Mouse (Mus musculus) midbrain, embryonic 12.5 days (tissue): ENCODE measurements around the gene Elf1. TPM values are rescaled to one million over a fixed set of nuclear protein-coding genes. Genes with fewer than 3 reads are reported as not detected.
"Not testable (repeated sequence)": the region's sequence is repeated elsewhere in the genome, so short reads cannot be mapped to it uniquely, and the experiment has no call there.

Experiments used
- ATAC-seq: fragments of 200-750 bp; cut with Nextera tagmentation; 2 replicates; pipeline ENCODE4 v1.8.0; 2017; ENCODE audit warnings: low read depth, moderate TSS enrichment, moderate library complexity; ENCODE audit not compliant: low FRiP score
- H3K27ac ChIP-seq: fragments of 300-500 bp; sonication (generic); replicated peaks from 2 replicates; pipeline ENCODE4 v1.5.1; 2016; ENCODE audit warnings: mild to moderate bottlenecking
- H3K27me3 ChIP-seq: fragments of 300-500 bp; sonication (generic); 2 replicates; pipeline ENCODE4 v1.6.1; 2016; ENCODE audit warnings: mild to moderate bottlenecking
- H3K36me3 ChIP-seq: fragments of 300-500 bp; sonication (generic); 2 replicates; pipeline ENCODE4 v1.6.1; 2016
- H3K4me1 ChIP-seq: fragments of 300-500 bp; sonication (generic); 2 replicates; pipeline ENCODE4 v1.6.1; 2016
- H3K4me2 ChIP-seq: fragments of 300-500 bp; sonication (generic); replicated peaks from 2 replicates; pipeline ENCODE4 v1.6.1; 2016; ENCODE audit warnings: mild to moderate bottlenecking, moderate library complexity
- H3K4me3 ChIP-seq: fragments of 300-500 bp; sonication (generic); 2 replicates; pipeline ENCODE4 v1.5.1; 2016; ENCODE audit warnings: mild to moderate bottlenecking
- H3K9ac ChIP-seq: fragments of 300-500 bp; sonication (generic); replicated peaks from 2 replicates; pipeline ENCODE4 v1.6.1; 2016; ENCODE audit warnings: mild to moderate bottlenecking, moderate library complexity
- H3K9me3 ChIP-seq: fragments of 300-500 bp; sonication (generic); 2 replicates; pipeline ENCODE4 v1.6.1; 2016; ENCODE audit warnings: mild to moderate bottlenecking
- WGBS: fragments of 180-500 bp; shearing (Covaris S2); methylation state at CpG from one replicate; pipeline ENCODE4 v1.1.7; 2016; 5-methylcytosine and 5-hydroxymethylcytosine counted together
- polyA plus RNA-seq: library from polyadenylated mRNA; unstranded; fragments of >200 nt; fragmentation: Nextera tagmentation; extraction: Ambion mirVana; gene quantifications from 2 replicates; pipeline ENCODE4 v1.2.1, GENCODE M21; 2016

The Elf1 gene
- polyA plus RNA-seq = 7.1 and 7.4 TPM in 2 replicates

DNA sequence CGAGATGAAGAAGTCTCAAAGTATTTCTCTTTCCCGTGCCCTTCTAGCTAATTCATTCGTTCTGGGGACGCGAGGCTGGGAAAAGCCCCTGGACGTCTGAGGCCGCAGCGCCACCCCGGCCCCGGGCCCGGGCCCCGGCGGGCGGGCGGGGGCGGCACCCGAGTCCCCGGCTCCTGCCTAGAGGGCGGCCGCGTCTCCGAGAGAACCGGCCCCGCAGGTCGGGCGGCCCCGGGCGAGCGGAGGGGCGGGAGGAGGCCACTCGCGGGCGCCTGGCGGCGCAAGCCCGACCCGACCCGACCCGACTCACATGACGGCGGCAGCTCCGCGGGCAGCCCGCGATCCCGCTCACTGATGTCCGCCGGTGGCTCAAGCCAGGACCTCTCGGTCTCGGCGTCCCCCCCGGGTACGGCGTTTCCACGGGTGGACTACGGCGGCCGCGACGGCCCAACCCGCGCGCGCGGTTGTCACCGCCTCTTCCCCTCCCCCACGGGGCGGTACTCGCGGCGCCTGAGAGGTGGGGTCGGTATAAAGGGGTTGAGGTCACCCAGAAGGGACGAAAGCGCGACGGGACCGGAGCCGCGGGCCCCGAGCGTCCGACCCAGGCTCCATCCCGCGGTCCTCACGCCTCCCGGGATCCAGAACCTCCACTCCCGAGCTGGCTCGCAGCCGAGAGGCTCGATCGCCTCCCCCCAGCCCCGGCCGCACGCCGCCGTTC lies at the start of gene Elf1:
TSS of gene Elf1 (plus strand) at position 571 of the 715 bp plus-strand sequence.
- H3K27ac ChIP-seq = peak within 1 kb of the TSS; percentile 100
- H3K9me3 ChIP-seq = no peaks in the 10 kb centered on the region
- H3K4me1 ChIP-seq = peaks cover 26% of the 10 kb centered on the region
- H3K9ac ChIP-seq = peak within 1 kb of the TSS; percentile 97
- WGBS = under 1% methylated on average over 92 of the region's 96 CpGs
- H3K4me3 ChIP-seq = peak within 1 kb of the TSS; percentile 93
- H3K27me3 ChIP-seq = peaks cover 6% of the 10 kb centered on the region
- H3K36me3 ChIP-seq = peaks cover 23% of the 10 kb centered on the region
- ATAC-seq = peak; percentile 87
- peak within 1 kb of the TSS; percentile 67 for H3K4me2 ChIP-seq

DNA sequence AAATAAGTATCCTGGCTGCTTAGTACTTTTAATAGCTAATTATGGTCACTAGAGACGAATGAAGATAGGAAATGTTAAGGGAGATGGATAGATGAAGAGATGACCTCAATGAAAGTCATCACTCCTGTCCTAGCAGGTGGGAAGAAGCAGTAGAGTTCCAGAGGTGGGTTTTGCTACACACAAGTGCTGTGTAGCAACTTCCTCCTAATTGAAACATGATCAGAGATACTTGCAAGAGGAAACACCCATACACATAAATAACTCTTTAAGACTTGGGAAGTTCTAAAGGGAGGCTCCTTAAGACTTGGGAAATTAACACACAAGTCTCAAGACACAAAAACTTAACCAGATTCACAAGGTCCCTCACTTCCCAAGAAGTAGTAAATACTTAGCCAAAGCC lies 46.9 kb upstream of the Elf1 start:
- Histone ChIP-seq H3K36me3 (no peaks in the 10 kb centered on the region), H3K27ac (no peak overlapping the region), H3K9ac (no peak overlapping the region), H3K4me2 (no peak overlapping the region), H3K4me1 (no peaks in the 10 kb centered on the region), H3K27me3 (no peaks in the 10 kb centered on the region), H3K4me3 (no peak overlapping the region), H3K9me3 (no peaks in the 10 kb centered on the region)
- ATAC-seq = no peak
- 84% methylated on average over 1 of the region's 1 CpGs for WGBS

DNA sequence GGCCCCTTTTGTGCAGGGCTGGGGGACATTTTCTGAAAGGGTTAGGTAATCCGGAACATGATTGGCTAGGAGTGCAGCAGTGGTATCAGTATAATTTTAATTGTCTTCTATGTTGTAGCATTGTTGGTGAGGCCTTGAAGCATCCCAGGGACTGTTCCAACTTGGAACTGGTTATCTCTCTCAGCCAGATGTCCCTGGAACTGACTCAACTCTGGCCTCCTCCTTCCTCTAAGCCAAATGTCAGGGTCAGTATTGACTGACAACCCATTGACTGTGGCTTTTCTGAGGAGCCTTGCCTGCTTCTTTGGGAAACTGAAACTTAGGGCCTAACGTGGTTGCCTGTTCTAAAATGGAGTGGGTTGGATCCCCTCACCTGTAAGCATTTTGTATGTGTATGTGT lies 40.3 kb upstream of the Elf1 start:
- Histone ChIP-seq H3K4me3 (no peak overlapping the region), H3K9me3 (no peaks in the 10 kb centered on the region), H3K36me3 (no peaks in the 10 kb centered on the region), H3K27ac (no peak overlapping the region), H3K9ac (no peak overlapping the region), H3K4me2 (no peak overlapping the region), H3K4me1 (peaks cover 15% of the 10 kb centered on the region), H3K27me3 (peaks cover 3% of the 10 kb centered on the region; the same call in 1 of the 2 replicates)
- no peak for ATAC-seq
- WGBS = 85% methylated on average over 2 of the region's 2 CpGs

DNA sequence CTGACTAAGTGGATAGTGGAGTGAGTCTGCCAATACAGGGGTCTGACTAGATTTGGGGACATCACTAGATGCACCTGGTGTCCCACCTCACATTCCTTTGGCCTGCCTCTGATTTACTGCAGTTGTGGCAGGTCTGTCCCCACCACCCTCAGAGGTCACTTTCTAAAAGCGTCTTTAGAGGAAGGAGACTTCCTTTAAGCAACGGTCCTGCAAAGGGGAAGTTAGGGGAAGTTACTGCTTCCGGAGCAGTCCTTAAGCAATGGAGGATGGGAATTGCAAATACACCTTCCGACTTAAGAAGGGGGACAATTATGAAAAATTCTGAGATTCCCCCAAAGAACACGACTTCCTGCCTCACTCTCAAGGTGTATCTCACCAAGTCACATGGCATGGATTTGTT lies 39.6 kb upstream of the Elf1 start:
- WGBS = 90% methylated on average over 5 of the region's 5 CpGs
- Histone ChIP-seq H3K36me3 (no peaks in the 10 kb centered on the region), H3K4me3 (no peak overlapping the region), H3K27me3 (peaks cover 3% of the 10 kb centered on the region; the same call in 1 of the 2 replicates), H3K4me1 (peaks cover 19% of the 10 kb centered on the region), H3K27ac (no peak overlapping the region), H3K4me2 (no peak overlapping the region), H3K9me3 (no peaks in the 10 kb centered on the region), H3K9ac (no peak overlapping the region)
- ATAC-seq = no peak

DNA sequence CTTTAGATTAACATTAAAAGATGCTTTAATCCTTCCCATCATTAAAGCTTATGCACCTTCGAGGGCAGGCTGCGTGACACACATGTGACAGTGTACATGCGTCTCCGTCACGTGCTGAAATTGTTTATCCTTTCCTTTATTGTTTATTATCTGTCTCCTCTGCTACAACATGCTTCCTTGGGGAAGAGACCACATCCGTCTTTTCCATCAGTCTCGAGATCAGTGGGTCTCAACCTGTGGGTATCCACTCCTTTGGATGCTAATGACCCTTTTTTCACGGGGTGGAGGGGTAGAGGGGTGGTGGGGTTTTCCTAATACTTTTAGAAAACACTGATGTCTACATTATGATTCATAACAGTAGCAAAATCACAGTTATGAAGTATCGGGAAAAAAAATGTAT lies 36.4 kb upstream of the Elf1 start:
- H3K4me2 ChIP-seq = peak overlapping the region; percentile 54
- 79% methylated on average over 9 of the region's 9 CpGs for WGBS
- H3K4me3 ChIP-seq = peak overlapping the region; percentile 29; the same call in 1 of the 2 replicates

DNA sequence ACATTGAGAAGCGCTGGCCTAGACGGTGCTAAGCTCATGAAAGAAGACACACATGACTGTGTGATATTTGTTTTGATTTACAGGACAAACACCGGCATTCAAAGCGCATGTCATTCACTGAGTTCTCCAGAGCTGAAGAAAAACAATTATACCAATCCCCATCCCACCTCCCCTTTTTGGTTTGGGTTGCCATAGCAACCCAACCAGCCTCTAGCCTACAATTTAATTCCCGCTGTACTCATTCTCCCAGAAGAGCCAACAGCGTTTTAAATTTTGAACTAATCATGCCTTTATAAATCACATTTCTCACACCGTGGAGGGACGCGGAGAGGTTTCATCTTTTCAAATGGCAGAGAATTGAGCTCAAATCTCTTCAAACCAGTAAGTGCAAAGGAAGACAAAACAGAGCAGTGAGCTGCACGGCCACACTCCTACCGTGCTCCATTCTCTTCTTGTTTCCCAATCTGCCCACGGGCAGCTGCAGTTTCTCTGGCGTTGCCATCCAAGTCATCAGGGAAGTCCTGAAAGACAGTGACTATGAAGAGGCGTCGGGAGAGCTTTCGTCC lies 35.9 kb upstream of the Elf1 start:
- Histone ChIP-seq H3K4me1 (peaks cover 19% of the 10 kb centered on the region), H3K4me3 (peak overlapping the region; percentile 29), H3K4me2 (peak overlapping the region; percentile 54), H3K27me3 (peaks cover 3% of the 10 kb centered on the region; the same call in 1 of the 2 replicates), H3K27ac (peak overlapping the region; percentile 80), H3K9me3 (no peaks in the 10 kb centered on the region), H3K36me3 (no peaks in the 10 kb centered on the region), H3K9ac (no peak overlapping the region; the same call in 1 of the 2 replicates)
- peak; percentile 76 for ATAC-seq
- WGBS = 19% methylated on average over 16 of the region's 16 CpGs

More for the DNA sequence above, 36.4 kb upstream of the Elf1 start:
- no peaks in the 10 kb centered on the region for H3K36me3 ChIP-seq
- peak; percentile 38 for ATAC-seq
- H3K4me1 ChIP-seq = peaks cover 19% of the 10 kb centered on the region
- H3K27me3 ChIP-seq = peaks cover 3% of the 10 kb centered on the region; the same call in 1 of the 2 replicates
- no peak overlapping the region for H3K9ac ChIP-seq
- H3K9me3 ChIP-seq = no peaks in the 10 kb centered on the region
- H3K27ac ChIP-seq = peak overlapping the region; percentile 80

DNA sequence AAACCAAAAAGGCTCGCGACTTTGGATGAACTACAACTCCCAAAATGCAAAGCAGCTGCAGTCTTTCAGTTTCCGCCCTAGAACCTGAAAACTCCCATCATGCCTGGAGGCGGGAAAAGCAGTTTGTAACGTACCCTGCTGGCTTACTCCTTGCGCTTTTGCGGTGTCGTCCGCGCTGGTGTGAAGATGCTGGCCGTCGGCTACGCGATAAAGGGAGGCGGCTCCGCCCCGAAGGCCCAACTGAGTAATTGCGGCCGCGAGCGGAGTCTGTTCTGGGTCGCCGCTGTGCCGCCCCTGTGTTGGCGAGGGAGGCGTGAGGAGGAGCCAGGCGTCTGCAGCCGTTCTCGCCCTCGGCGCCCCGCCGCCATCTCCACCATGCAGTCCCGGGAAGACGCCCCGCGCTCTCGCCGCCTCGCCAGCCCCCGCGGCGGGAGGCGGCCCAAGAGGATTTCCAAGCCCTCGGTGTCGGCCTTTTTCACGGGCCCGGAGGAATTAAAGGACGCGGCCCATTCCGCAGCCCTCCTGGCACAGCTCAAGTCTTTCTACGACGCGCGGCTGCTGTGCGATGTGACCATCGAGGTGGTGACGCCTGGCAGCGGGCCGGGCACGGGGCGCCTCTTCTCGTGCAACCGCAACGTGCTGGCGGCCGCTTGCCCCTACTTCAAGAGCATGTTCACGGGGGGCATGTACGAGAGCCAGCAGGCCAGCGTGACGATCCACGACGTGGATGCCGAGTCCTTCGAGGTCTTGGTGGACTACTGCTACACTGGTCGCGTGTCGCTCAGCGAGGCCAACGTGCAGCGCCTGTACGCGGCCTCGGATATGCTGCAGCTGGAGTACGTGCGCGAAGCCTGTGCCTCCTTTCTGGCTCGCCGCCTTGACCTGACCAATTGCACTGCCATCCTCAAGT lies 29.1 kb upstream of the Elf1 start, which contains the start of gene Kbtbd6:
TSS of gene Kbtbd6 (plus strand) at position 155 of the 910 bp plus-strand sequence.
- H3K27me3 ChIP-seq, H3K36me3 ChIP-seq, H3K9me3 ChIP-seq, H3K4me1 ChIP-seq: not testable (repeated sequence)
- Histone ChIP-seq H3K27ac (0 out of 2 replicates have a peak within 1 kb of the TSS, but pooled peaks have one; percentile 35), H3K4me2 (peak within 1 kb of the TSS; percentile 67), H3K4me3 (peak within 1 kb of the TSS; percentile 62), H3K9ac (0 out of 2 replicates have a peak within 1 kb of the TSS, but pooled peaks have one; percentile 44)
- ATAC-seq = peak; percentile 86
- 22% methylated on average over 46 of the region's 89 CpGs for WGBS

DNA sequence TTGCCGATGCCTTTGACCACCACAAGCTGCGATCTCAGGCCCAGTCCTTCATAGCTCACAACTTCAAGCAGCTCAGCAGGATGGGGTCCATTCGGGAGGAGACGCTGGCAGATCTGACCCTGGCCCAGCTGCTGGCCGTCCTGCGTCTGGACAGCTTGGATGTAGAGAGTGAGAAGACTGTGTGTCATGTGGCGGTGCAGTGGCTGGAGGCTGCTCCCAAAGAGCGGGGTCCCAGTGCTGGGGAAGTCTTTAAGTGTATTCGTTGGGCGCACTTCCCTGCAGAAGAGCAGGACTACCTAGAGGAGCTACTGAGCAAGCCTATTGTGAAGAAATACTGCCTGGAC lies 28.4 kb upstream of the Elf1 start:
- over 99% methylated on average over 8 of the region's 10 CpGs for WGBS
- H3K27ac ChIP-seq, H3K9me3 ChIP-seq, H3K36me3 ChIP-seq, H3K4me3 ChIP-seq, H3K27me3 ChIP-seq, H3K4me2 ChIP-seq, H3K4me1 ChIP-seq, H3K9ac ChIP-seq: not testable (repeated sequence)
- ATAC-seq = peak; percentile 27; the same call in 1 of the 2 replicates

DNA sequence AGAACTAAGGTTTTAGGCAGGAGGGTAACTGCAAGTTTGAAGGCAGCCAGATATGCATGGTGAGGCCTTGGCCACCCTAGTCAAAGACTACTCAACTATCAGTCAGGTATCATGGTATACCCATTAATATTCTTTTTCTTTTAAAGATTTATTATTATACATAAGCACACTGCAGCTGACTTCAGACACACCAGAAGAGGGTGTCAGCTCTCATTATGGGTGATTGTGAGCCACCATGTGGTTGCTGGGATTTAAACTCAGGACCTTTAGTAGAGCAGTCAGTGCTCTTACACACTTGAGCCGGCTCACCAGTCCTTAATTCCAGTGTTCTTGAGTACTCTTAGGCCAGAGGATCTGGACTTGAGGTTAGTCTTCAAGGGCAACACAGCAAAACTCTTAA lies 20.6 kb upstream of the Elf1 start:
- H3K27me3 ChIP-seq = no peaks in the 10 kb centered on the region
- no peak overlapping the region for H3K9ac ChIP-seq
- ATAC-seq = no peak
- H3K27ac ChIP-seq = no peak overlapping the region
- no peak overlapping the region for H3K4me2 ChIP-seq
- WGBS = 89% methylated on average over 1 of the region's 1 CpGs
- no peaks in the 10 kb centered on the region for H3K4me1 ChIP-seq
- H3K9me3 ChIP-seq = no peaks in the 10 kb centered on the region
- no peak overlapping the region for H3K4me3 ChIP-seq
- H3K36me3 ChIP-seq = peaks cover 45% of the 10 kb centered on the region

DNA sequence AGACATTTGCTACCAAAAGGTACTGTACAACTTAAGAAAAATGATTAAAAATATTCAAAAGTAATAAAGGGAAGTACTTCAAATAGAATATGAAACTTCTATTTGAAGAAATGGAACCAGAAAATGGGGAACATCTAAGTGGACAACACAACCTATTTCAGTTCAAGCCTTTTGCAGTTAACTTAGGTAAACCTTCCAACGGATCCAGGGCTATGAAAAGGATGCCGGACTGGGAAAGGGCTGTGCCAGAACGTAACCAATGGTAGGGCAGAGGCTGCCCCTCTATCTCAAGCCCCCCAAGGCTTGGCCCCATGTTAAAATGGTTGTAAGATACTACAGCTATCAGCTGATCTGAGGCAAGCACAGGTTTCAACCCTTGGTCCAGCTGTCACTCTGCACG lies 20.0 kb upstream of the Elf1 start:
- Histone ChIP-seq H3K9ac (no peak overlapping the region), H3K27me3 (no peaks in the 10 kb centered on the region), H3K9me3 (no peaks in the 10 kb centered on the region), H3K4me1 (no peaks in the 10 kb centered on the region), H3K27ac (no peak overlapping the region), H3K4me2 (no peak overlapping the region), H3K4me3 (no peak overlapping the region), H3K36me3 (peaks cover 51% of the 10 kb centered on the region)
- no peak for ATAC-seq
- 91% methylated on average over 4 of the region's 4 CpGs for WGBS

DNA sequence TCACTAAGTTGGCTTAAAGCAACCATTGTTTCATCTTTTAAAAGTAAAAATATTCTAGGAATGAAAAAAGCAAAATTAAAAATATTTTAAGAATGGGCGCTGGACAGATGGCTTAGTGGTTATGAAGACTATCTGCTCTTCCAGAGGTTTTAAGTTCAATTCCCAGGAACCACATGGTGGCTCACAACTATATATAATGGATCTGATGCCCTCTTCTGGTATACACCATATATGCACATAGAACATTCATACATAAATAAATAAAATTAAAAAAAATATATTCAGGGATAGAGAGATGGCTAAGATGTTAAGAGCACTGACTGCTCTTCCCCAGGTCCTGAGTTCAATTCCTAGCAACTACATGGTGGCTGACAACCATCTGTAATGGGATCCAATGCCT lies 15.4 kb upstream of the Elf1 start:
- ATAC-seq = no peak
- H3K4me2 ChIP-seq = no peak overlapping the region
- no peak overlapping the region for H3K27ac ChIP-seq
- no peak overlapping the region for H3K9ac ChIP-seq
- H3K4me3 ChIP-seq = no peak overlapping the region
- peaks cover 82% of the 10 kb centered on the region for H3K36me3 ChIP-seq
- no peaks in the 10 kb centered on the region for H3K4me1 ChIP-seq
- H3K27me3 ChIP-seq = no peaks in the 10 kb centered on the region
- 86% methylated on average over 1 of the region's 1 CpGs for WGBS
- H3K9me3 ChIP-seq = no peaks in the 10 kb centered on the region

DNA sequence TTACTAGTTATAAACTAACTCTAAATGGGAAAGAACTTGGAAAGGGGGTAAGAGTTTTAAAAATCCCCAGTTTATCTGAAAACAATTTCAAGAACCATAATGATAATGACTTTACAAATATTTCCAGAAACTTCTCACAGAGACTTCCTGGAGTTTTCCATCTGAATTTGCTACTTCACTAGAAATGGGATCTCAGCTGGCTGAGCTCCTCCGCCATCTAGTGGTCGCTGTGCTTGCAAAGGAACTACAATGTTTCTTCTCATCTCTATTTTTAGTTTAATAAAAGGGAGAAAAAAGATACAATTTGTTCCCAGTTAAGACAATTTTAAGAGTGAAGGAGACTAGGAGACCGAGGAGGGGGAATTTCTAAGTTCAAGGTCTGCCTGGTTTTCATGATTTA lies 13.4 kb upstream of the Elf1 start:
- no peaks in the 10 kb centered on the region for H3K9me3 ChIP-seq
- no peaks in the 10 kb centered on the region for H3K4me1 ChIP-seq
- H3K27ac ChIP-seq = no peak overlapping the region
- no peak overlapping the region for H3K4me3 ChIP-seq
- no peak overlapping the region for H3K4me2 ChIP-seq
- ATAC-seq = no peak
- H3K9ac ChIP-seq = no peak overlapping the region
- H3K27me3 ChIP-seq = no peaks in the 10 kb centered on the region
- WGBS = 24% methylated on average over 3 of the region's 3 CpGs
- H3K36me3 ChIP-seq = peaks cover 86% of the 10 kb centered on the region
